Mouse (Mus musculus) kidney, adult 2 months (tissue): Measurements from ENCODE around the gene Gfm2. TPM values are rescaled to one million over a fixed set of nuclear protein-coding genes. Genes with fewer than 3 reads are reported as not detected.
A peak's percentile ranks its signal among the peaks of the same experiment; 100 is the strongest.

Experiments used
- DNase-seq: peaks from one replicate; pipeline ENCODE4 v3.0.0; 2021
- H3K27ac ChIP-seq: fragments of 200-500 bp; 2 replicates; pipeline ENCODE4 v1.5.1; 2012; ENCODE audit warnings: low read depth, low read length, control low read depth, inconsistent platforms; ENCODE audit not compliant: insufficient read depth
- H3K27me3 ChIP-seq: fragments of 200-500 bp; replicated peaks from 2 replicates; pipeline ENCODE4 v1.6.1; 2012; ENCODE audit warnings: mild to moderate bottlenecking, moderate library complexity, low read length, inconsistent platforms; ENCODE audit not compliant: control insufficient read depth, insufficient read depth
- H3K36me3 ChIP-seq: fragments of 200-500 bp; 2 replicates; pipeline ENCODE4 v1.6.1; 2012; ENCODE audit warnings: mild to moderate bottlenecking, moderate library complexity, low read length, inconsistent platforms; ENCODE audit not compliant: control insufficient read depth, insufficient read depth
- H3K4me1 ChIP-seq: fragments of 200-500 bp; 2 replicates; pipeline ENCODE4 v1.6.1; 2011; ENCODE audit warnings: low read length; ENCODE audit not compliant: control insufficient read depth, insufficient read depth
- H3K4me3 ChIP-seq: fragments of 200-500 bp; 2 replicates; pipeline ENCODE4 v1.5.1; 2011; ENCODE audit warnings: mild to moderate bottlenecking, low read depth, low read length, control low read depth; ENCODE audit not compliant: insufficient read depth
- CTCF ChIP-seq: fragments of 200-500 bp; conservative IDR thresholded peaks from 2 replicates; pipeline ENCODE4 v1.5.1; 2011; ENCODE audit warnings: low read depth, mild to moderate bottlenecking, control low read depth, low read length, moderate library complexity, mixed read lengths; ENCODE audit not compliant: insufficient read depth, insufficient read length
- POLR2A ChIP-seq: fragments of 200-500 bp; IDR thresholded peaks from one replicate; pipeline ENCODE4 v1.6.1; 2011; ENCODE audit warnings: low read depth, low read length, control low read depth
- WGBS: fragments of 180-500 bp; shearing (Covaris S2); methylation state at CpG from one replicate; pipeline ENCODE4 v1.1.7; 2018; 5-methylcytosine and 5-hydroxymethylcytosine counted together
- polyA plus RNA-seq: library from polyadenylated mRNA; depleted of rRNA; stranded (reverse); fragments of >200 nt; gene quantifications from 2 replicates; pipeline ENCODE4 v1.2.3, GENCODE M21; 2012

Gene Gfm2
- polyA plus RNA-seq, 1 experiment: 32.1 TPM

DNA sequence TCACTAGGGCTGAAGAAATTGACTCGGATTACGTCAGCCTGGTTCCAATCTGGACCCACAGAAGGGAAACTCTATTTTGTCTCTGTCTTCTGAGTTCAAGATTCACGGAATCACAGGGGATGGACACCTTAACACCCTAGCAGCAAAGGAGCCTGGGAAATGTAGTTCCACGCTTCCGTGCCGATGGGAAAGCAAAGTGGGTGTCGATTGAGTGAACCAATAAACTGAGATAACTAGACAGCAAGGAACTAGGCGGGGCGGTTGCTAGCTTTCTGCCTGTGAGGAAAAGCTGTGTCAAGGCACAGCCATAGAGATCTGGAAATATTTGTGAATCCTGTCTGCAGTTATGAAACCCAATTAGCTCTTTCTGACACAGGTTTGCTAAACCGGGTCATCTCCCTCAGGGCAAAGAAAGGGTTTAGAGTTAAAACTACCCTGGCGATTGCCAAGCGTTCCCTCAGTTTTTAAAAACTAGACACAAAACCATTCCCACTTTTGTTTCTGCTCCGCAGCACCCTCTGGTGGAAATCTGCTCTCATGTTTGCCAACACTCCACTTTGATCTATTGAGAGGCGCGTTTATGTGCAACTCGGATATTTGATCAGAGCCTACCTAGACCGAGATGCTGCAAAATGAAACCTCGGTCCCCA is 67.4 kb downstream of the Gfm2 start:
- Histone ChIP-seq H3K4me3 (peak overlapping the region; percentile 17), H3K36me3 (no peaks in the 10 kb centered on the region), H3K4me1 (peaks cover 9% of the 10 kb centered on the region), H3K27ac (peak overlapping the region; percentile 94), H3K27me3 (no peaks in the 10 kb centered on the region)
- WGBS: 3% methylated on average over 18 of the region's 18 CpGs
- DNase-seq: peak; percentile 95
- peak; percentile 61 for TF ChIP-seq CTCF
- TF ChIP-seq POLR2A: no peak

DNA sequence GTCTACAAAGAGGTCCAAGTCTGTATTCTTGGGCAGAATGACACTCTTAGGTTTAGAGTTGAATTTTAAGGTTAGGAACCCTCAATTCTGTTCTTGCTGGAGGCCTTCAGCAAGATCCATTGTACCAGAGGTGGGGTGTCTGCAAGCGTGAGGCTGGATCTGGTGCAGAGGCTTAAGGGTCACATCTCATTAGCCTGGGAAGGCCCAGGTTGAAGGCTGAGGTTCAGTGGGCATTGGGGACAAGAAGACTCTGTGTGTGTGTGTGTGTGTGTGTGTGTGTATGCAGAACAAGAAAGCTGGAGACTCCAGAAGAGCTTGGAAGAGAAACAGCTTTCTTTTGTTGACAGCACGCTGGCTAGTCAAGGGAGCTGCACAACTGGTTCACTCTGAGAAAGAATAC is 68.3 kb downstream of the Gfm2 start:
- no peaks in the 10 kb centered on the region for H3K27me3 ChIP-seq
- no peak for TF ChIP-seq CTCF
- no peak for TF ChIP-seq POLR2A
- H3K27ac ChIP-seq: peak overlapping the region; percentile 94
- no peaks in the 10 kb centered on the region for H3K36me3 ChIP-seq
- H3K4me1 ChIP-seq: peaks cover 9% of the 10 kb centered on the region
- 73% methylated on average over 2 of the region's 2 CpGs for WGBS
- DNase-seq: peak; percentile 61
- H3K4me3 ChIP-seq: no peak overlapping the region

DNA sequence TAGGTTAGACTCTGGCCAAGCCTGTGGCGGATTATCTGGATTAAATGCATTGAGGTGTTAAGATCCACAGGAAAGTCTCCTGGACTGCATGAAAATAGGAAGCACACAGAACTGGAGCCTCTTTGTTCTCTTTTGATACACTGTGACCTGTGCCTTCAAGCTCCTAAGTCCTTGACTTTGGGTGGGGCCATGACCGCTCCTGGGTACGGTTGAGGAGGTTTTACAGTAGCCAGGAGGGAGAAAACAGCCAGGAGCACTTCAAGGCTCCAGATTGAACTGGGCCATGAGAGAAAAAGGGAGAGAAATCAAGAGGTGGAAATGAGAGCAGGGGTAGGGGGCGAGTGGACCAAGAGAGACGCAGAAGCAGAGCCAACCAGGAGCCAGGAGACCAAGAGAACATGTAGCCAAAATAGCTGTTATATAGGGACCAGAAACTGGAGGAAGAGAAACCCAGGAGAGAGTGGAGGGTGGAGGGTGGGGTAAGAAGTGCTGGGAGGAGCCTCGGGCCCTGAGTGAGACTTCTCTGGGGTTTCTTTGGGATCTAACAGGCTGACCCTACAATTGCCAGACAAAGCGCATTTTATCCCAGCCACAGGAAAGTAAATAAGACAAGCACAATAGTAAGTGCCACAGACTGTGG is 69.9 kb downstream of the Gfm2 start:
- H3K36me3 ChIP-seq: no peaks in the 10 kb centered on the region
- 75% methylated on average over 7 of the region's 7 CpGs for WGBS
- no peak for TF ChIP-seq POLR2A
- no peak for TF ChIP-seq CTCF
- H3K27me3 ChIP-seq: no peaks in the 10 kb centered on the region
- H3K27ac ChIP-seq: no peak overlapping the region; the same call in 1 of the 2 replicates
- H3K4me3 ChIP-seq: no peak overlapping the region
- peaks cover 9% of the 10 kb centered on the region for H3K4me1 ChIP-seq
- peak; percentile 33 for DNase-seq

DNA sequence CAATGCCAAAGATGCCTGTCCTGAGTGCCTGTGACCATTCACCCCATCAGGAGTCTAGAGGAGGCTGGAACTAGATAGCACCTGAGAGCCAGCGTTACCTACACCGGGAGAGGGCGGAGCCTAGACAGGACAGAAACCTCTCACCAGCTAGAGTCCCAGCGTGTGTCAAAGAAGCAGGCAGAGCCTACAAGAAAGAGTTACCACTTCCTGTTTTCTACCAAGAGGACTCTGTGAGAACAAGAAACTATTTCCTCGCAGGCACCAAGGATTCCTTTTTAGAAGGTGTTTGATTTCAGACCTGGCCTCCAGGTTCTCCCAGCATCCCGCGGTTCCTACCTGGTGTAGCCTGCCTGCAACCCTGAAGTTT is 70.4 kb downstream of the Gfm2 start:
- no peak overlapping the region for H3K4me3 ChIP-seq
- WGBS: 56% methylated on average over 7 of the region's 7 CpGs
- H3K27me3 ChIP-seq: no peaks in the 10 kb centered on the region
- TF ChIP-seq POLR2A (no peak), CTCF (no peak)
- H3K27ac ChIP-seq: no peak overlapping the region; the same call in 1 of the 2 replicates
- H3K4me1 ChIP-seq: peaks cover 9% of the 10 kb centered on the region
- DNase-seq: peak; percentile 22
- H3K36me3 ChIP-seq: no peaks in the 10 kb centered on the region

DNA sequence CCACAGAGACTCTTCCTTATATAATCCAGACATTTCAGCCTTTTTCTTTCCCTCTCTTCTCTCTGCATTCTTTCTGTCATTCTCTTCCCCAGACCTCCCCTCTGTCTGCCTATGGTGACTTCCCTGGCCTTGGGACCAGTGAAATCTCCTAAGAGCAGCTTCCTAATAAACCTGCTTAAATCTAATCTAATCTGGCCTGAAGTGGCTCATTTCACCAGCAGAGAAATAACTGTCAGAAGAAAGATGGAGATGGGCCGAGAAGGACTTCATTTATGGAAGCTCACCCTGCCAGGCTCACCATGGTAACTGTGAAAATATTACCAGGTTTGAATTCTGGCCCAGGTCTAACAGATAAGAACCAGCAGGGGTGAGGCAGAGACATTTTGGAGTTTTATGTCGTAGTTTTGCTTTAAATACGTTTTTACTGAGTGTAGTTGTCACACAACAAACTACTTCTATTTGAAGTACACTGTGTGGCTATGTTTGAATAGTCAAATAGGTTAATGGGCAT is 70.8 kb downstream of the Gfm2 start:
- H3K27me3 ChIP-seq: no peaks in the 10 kb centered on the region
- H3K36me3 ChIP-seq: no peaks in the 10 kb centered on the region
- WGBS: 81% methylated on average over 3 of the region's 3 CpGs
- TF ChIP-seq POLR2A: no peak
- no peak for TF ChIP-seq CTCF
- DNase-seq: no peak
- no peak overlapping the region for H3K27ac ChIP-seq
- no peak overlapping the region for H3K4me3 ChIP-seq
- H3K4me1 ChIP-seq: peaks cover 9% of the 10 kb centered on the region

GRCm38 (mm10) chr13:97214583-97215268 is 77.0 kb downstream of the Gfm2 start:
- DNase-seq: no peak
- H3K4me1 ChIP-seq: no peaks in the 10 kb centered on the region
- H3K27ac ChIP-seq: no peak overlapping the region
- no peak overlapping the region for H3K4me3 ChIP-seq
- H3K36me3 ChIP-seq: no peaks in the 10 kb centered on the region
- WGBS: 69% methylated on average over 3 of the region's 3 CpGs
- H3K27me3 ChIP-seq: no peaks in the 10 kb centered on the region
- TF ChIP-seq CTCF: no peak
- no peak for TF ChIP-seq POLR2A

- TF ChIP-seq POLR2A (no peak), CTCF (no peak)
- H3K27me3 ChIP-seq: no peaks in the 10 kb centered on the region
- H3K36me3 ChIP-seq: no peaks in the 10 kb centered on the region
- H3K4me1 ChIP-seq: no peaks in the 10 kb centered on the region
- no peak for DNase-seq
- no peak overlapping the region for H3K4me3 ChIP-seq
- no peak overlapping the region for H3K27ac ChIP-seq
- WGBS: 80% methylated on average over 4 of the region's 4 CpGs
Observed at GRCm38 (mm10) chr13:97215563-97215962, 77.8 kb downstream of the Gfm2 start.
